Mouse (Mus musculus): ENCODE results near the gene Igll1. TPM values are rescaled to one million over a fixed set of nuclear protein-coding genes. Genes with fewer than 3 reads are reported as not detected.

Gene Igll1
- not detected in 2 replicates for total RNA-seq (2015; ENCODE audit: low replicate concordance)
- not detected in 2 replicates for total RNA-seq (2017; ENCODE audit: low replicate concordance)

DNA sequence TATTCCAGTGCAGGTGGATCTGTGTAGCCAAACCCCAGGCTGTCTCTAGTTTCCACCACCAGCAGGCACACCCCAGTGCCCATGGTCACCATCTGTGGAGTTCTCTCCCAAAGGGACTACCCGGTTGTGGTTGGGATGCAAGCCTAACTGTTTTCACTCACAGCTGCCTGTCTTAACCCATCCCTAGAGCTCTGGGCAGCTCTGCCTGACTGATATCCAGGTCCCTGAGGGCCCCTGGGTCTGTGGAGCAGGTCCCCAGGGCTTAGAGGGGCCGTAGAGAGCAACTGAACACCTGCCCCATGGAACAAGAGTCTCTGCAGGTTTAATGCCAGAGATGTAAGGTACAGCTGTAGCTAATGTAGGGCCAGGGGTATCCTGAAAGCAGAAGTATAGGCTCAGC, at the start of gene Igll1:
Gene Igll1 (minus strand): TSS at position 8 of the 400 bp plus-strand sequence.
- ATAC-seq (replicated peaks; ENCODE audit: low FRiP score, poor library complexity, severe bottlenecking): no peak

DNA sequence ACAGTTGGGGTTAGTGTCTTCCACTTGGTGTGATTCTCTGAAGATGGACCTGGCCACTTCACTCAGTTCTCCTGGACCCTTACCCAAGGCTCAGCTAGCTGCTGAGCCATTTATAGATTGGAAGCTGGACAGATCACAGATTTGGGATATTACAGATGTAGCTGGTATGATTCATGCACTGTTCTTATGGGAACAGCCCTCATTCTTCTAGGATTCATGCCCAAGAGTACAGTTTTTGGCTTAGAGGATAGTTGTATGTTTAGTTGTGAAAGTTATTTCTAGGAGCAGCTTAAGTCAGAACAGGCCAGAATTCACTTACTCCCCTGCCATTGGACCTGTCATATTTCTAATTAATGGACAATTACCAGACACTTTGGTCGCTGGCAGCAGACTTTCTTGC, 49.7 kb upstream of the Igll1 start:
- ATAC-seq (replicated peaks; ENCODE audit: low FRiP score, poor library complexity, severe bottlenecking): no peak

DNA sequence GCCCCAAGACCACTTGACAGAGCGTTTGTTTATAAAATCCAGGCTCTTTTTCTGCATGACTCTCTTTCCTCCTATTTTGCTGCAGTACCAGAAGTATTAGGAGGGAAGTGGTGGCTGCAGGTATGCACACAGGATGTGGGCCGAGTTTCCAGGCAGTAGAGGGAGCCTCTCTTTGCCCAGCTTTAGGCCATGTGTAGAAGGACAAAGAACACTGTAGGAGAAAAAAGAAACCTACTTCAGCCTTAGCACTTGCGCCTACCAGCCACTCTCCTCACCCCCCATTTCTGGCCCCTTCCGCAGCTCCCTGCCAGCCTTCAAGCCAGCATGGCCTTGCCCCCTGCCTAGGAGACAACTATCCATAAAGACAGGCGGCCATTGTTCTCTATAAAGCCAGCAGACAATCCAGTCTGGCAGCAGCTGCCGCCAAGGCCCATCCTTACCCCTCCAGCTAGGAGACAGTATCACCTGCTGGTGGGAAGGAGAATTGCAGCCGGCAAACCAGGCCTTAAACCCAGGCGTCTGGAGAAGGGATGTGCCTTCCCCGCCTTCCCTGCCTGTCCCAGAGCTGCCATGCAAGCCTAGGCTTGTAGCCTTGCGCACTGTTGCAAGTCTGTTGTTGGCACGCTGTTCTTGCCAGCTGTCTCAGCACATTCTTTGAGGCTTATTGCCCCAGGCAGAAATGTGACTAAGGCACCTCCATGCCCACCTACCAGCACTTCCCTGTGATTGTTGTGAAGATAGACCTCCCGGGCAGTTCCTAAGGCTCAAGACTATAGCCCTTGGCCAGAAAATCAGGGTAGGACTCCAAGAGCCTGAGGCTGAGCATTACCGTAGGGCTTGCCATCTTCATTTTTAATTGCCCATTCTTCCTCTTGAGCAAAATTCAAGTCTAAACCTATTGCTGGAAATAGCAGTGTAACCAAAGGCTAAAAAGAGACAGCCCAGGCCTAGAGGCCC, 48.1 kb upstream of the Igll1 start:
- ATAC-seq (replicated peaks; ENCODE audit: low FRiP score, poor library complexity, severe bottlenecking): peak; percentile 81

DNA sequence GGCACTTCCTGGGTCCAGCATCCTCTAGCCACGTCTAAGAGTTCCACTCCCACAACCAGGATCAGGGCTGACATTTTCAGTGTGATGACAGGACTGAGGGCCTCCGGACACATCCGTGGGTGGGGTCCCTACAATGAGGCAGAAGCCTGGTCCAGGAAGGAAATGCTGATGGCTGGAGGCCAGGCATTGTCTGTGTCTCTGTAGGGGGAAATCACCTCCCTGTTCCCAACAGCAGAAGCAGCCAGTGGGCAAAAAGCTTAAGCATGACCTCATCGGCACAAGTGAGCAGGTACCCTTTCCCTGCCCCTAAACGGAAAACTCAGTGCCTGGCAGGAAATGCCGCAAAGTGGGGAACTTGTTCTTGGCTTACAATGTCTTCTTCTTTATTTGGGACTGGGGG, 44.0 kb upstream of the Igll1 start:
- no peak for ATAC-seq (replicated peaks; ENCODE audit: low FRiP score, poor library complexity, severe bottlenecking)

DNA sequence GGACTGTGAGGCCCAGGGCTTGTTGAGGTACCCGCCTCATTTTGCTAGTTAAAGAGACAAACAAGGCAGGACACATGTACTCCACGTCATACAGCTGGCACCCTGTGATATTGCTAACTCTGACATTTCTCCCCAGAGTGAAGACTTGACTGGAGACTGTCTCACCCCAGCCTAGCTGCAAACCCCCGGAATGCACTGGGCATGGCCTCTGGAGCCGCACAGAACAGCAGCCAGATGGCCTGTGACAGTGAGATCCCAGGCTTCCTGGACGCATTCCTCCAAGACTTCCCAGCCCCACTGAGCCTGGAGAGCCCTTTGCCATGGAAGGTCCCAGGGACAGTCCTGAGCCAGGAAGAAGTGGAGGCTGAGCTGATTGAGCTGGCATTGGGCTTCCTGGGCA, 39.4 kb upstream of the Igll1 start:
- no peak for ATAC-seq (replicated peaks; ENCODE audit: low FRiP score, poor library complexity, severe bottlenecking)

DNA sequence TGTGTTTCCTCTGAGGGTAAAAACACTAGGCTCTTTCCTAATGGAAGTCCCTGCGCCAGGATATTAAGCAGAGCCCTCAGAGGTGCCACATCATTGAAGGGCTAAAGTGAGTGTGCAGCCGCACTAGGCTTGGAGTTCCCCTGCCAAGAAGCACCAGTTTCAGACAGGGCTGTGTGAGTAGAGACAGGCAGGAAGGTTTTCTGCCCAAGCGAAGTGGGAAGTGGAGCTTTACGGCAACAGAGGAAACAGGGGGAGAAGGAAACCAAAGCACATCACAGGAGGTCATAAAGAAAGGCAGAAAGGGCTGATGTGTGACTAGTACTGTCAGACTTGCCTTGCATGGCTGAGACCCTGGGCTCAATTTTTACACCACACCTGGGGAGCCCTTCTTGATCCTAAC, 38.5 kb upstream of the Igll1 start:
- no peak for ATAC-seq (replicated peaks; ENCODE audit: low FRiP score, poor library complexity, severe bottlenecking)

DNA sequence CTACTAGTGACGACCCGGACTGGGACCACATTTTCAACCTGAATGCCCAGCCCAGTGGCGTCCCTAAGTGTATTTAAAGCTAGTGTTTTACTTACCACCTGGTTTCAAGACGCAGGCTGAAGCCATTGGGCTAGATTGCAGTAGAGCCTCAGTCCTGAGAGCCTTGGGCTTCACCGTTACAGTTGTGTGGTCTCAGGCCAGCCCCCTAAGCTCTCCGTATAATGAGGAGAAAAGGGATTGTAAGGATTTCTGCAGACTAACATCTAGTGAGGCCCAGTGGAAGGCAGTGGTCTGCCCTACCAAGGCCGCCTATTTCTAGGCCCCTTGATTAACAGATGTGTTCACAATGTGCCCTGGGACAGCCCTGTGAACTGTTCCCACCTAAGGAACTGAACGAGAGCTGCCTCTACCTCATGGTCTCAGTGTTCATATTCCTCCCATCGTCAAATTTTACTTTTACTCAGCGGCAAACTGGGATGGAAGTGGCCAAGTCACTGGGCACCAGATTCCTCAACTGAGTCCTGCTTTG, 33.3 kb upstream of the Igll1 start:
- ATAC-seq (replicated peaks; ENCODE audit: low FRiP score, poor library complexity, severe bottlenecking): no peak

DNA sequence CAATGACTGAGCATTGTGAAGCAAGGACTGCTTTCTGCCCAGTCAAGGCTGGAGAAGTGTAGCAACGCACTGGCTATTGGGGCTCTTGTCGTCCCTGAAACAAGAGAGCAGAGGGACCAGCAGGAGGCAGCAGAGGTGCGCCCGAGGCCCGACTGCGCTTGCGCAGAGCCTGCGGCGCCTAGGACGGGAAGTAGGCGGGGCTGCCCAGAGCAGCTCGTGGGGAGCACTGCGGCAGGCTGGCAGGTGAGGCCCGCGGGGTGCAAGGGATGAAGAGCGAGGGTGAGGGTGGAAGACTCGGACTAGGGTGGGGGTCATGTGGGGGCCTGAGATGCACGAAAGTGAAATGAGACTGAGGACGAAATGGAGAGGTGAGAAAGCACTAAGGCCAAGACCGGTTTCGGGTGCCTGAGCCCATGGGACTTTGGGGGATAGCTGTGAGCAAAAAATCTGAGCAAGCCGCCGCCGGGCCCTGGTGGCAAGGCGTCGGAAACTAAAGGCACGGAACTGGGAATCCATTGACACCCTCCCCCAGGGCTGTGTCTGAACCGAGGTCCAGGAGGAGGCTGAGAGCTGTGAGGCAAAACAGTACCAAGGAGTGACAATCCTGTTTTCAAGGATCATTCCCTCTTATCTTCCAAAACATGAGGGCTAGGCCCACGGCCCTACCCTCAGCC, 32.7 kb upstream of the Igll1 start, which contains the start of gene Ppm1f:
Gene Ppm1f (plus strand): TSS at position 88 of the 674 bp plus-strand sequence.
- peak; percentile 97 for ATAC-seq (replicated peaks; ENCODE audit: low FRiP score, poor library complexity, severe bottlenecking)

DNA sequence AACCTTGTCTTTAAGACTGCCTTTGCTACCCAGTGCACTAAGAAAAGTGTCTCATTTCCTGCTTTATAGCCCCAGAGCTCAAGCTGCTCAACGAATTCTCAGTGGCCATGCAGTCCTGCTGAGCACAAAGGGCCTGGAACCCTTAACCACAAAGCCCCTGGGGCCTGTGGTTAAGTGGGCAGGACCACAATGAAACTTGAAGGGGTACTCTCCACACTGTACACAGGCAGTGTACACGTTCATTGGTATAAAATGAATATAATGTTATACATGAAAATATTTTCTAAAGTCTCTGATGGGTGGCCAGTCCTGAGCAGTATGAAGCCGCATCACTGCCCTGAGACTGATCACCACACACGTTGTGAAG, 32.2 kb upstream of the Igll1 start:
- no peak for ATAC-seq (replicated peaks; ENCODE audit: low FRiP score, poor library complexity, severe bottlenecking)

DNA sequence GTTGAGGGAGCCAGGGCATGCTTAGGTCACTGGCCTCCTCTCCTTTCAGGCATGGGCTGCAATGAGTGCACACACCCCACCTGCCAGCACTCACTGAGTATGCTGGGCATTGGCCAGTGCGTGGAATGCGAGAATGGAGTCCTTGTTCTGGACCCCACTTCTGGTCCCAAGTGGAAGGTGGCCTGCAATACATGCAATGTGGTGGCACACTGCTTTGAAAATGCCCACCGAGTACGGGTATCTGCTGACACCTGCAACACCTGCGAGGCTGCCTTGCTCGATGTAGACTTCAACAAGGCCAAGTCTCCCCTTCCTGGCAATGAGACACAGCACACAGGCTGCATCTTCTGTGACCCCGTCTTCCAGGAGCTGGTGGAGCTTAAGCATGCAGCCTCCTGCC, 28.6 kb upstream of the Igll1 start:
- ATAC-seq (replicated peaks; ENCODE audit: low FRiP score, poor library complexity, severe bottlenecking): no peak

DNA sequence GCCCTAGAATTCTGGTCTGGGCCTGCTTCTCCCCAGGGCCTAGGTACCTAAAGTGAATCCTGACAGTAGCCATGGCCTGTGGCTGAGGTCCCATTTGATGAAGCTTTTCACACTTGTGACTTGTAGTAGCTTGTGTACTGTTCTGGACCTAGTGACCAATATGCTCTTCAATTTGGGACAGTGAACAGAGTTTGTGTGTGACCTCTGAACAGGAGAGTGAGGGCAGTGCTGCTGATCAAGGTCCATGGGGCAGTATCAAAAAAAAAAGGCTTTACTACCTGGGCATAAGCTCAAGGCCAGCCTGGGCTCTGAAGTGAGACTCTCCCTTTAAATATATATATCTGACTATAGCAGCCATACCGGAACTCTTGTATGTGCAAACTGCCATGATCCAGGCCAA, 24.6 kb upstream of the Igll1 start:
- ATAC-seq (replicated peaks; ENCODE audit: low FRiP score, poor library complexity, severe bottlenecking): no peak

DNA sequence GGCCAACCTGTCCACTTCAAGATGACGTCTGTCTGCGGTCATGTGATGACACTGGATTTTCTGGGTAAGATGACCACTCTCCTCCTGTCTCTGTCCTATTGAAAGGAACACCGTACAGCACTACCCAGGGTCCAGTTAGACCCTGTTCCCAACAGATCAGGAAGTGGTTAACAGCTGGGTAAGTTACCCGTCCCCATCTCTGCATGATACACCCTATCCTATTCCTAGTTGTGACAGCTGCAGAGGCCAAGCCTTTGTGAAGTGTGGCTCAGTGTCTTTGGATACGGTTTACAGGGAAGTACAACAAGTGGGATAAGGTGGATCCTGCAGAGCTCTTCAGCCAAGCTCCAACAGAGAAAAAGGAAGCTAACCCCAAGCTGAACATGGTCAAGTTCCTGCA, 15.2 kb upstream of the Igll1 start:
- ATAC-seq (replicated peaks; ENCODE audit: low FRiP score, poor library complexity, severe bottlenecking): no peak

DNA sequence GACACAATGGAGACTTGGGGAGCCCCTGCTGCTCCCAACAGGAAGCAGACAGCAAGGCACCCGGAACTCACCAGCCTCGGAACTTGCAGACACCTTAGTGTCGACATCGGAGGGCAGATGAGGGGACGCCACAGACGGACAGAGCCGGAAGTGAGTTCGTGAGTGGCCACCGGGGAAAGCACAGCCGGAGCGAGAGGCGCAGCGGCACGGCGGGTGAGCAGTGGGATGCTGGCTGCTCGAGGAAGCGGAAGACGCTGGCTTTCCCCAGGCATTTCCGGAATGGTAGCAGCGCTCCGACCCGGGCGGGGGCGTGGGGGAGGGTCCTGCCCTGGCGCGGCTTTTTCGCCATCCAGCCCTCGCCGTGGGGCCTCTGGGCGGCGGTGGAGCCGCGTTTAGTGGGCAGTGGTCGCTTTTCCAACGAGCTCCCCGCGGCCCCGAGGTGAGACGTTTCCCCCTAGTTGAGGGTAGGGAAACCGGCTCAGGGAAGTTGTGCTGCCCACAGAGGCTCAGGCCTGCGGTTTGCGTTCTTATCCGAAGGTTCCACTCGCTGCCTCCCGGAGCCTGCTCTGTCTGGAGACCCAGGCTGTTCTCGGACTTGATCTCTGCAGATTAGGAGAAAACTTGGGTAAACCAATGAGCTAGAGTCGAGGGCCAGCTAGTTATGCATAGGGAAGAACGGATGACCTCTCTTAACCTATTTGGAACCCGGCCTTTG, 7.0 kb upstream of the Igll1 start, which contains the start of the genes Top3b and Vpreb1:
Gene Top3b (plus strand): TSS at position 120 of the 715 bp plus-strand sequence.
Gene Vpreb1 (minus strand): TSS at position 227 of the 715 bp plus-strand sequence.
- peak; percentile 96 for ATAC-seq (replicated peaks; ENCODE audit: low FRiP score, poor library complexity, severe bottlenecking)

DNA sequence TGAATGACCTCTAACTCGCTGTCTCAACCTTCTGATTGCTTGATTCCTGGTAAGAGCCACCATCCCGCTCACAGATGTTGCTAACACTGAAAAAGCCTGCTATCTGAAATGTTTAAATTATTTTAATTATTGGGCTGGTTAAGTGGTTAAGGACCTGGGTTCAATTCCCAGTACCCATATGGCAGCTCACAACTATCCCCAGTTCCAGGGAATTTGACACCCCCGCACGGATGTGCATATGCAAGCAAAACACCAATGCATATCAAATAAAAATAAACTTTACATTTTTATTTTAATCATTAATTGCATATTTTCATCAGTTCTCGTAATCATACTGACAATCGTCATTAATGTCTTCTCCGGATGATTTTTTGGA, 6.4 kb upstream of the Igll1 start:
- ATAC-seq (replicated peaks; ENCODE audit: low FRiP score, poor library complexity, severe bottlenecking): no peak

DNA sequence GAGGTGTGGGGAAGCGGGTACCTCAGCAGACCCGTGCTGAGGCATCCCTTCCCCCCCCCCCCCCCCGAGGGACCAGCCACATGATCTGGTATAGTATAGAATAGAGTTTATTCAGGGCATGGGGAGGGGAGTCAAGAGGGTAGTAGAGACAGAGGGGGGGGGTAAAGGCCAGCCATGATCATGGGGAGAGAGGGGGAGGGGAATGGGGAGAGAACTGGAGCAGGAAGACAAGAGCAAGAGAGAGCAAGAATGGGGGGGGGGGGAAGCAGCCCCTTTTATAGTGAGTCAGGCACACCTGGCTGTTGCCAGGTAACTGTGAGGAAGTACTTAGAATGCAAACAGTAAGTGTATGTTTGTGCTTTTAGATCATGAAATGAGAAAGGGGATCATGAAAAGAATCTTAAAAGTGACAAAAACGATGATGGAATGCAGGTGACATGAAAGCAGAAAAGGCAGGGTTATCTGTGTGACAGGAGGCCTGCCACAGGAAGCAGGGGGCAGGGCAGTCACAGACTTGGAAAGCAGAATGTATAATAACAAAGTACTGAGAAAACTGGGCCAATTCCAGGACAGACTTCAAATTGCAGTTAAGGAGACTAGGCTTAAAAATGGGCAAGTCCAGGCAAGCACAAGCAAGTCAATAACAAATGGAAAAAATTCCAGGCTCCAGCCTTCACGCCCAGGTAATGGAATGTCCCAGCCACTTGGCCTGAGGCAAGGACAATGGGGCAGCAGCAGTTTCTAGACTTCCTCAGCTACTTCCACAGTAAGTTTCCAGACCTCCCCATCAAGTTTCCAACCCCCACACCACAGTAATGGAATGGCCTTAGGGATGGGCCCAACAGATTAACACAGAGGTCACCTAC, 2.1 kb upstream of the Igll1 start:
- ATAC-seq (replicated peaks; ENCODE audit: low FRiP score, poor library complexity, severe bottlenecking): no peak

DNA sequence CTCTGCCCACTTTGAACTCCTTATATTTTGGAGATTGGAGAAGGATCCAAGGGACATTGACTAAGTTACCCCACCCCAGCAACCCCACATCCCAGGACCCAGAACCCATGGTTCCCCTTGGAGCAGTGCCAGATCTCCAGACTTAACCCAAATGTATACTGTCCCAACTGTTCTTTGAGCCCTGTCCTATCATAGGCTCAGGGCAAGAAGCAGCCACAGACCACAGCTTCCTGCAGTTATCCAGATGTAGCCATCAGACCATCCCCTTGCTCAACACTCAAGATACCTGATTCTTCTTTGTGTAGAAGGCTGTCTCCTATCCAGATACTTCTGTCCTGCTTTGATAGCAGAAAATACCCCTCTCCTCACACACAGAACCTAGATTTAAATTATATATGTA, 1.4 kb upstream of the Igll1 start:
- no peak for ATAC-seq (replicated peaks; ENCODE audit: low FRiP score, poor library complexity, severe bottlenecking)

DNA sequence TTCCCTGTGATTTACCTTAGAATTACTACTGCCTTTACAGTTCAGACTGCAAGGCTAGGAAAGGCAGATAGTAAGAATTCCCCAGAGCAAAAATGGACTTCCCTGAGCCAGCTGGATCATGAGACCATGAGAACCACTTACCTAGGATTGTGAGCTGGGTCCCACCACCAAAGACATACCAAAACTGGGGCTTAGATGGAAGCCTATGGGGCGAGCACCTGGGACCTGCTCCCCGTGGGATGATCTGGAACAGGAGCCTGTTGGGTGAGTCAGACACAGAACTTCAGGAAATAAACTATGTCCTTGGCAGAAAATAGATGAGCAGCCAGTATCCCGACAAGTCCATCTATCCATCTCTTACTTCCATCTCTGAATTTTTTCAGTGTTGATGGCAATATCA, 1.5 kb downstream of the Igll1 start:
- no peak for ATAC-seq (replicated peaks; ENCODE audit: low FRiP score, poor library complexity, severe bottlenecking)

DNA sequence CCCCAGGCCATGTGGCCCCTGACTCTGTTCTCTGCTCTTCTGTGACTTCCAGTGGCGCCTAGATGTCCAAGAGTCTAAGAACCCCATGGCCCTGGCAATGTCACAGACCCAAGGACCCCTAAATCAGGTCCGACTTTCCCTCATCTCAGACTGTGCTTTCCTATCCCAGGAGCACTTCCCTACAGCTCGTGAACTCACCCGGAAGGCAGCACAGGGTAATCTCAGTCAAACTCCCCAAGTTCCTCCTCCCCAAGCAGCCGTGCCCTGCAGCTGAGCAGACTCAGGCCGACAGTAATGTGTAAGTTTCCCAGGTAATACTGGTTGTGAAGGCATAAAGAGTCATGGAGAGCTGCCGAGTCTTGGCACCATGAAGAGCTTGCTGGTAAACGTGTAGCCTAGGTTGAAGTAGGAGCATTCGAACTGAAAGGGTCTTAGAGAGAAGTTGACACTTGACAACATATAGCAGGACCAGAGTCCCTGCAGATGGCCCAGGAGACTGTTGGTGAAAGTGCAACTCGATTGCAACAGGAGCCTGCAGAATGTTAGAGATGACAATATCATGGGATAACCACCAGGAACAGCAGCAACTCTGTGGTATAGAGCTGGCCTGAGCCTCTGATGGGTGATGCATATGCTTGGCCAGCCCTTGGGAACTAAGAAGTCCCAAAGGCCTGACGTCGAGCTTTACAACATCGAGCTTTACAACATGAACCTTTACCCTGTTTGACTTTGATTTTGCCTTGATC, 6.9 kb downstream of the Igll1 start:
- ATAC-seq (replicated peaks; ENCODE audit: low FRiP score, poor library complexity, severe bottlenecking): no peak
